10 mouse cellular contexts compared by ENCODE assay signal in genomic region chr17:48096321-48096720, GRCm38 (mm10). TPM values are rescaled to one million over a fixed set of nuclear protein-coding genes. Genes with fewer than 3 reads are reported as not detected.
A peak's percentile ranks its signal among the peaks of the same experiment; 100 is the strongest.
DNase-seq lines count a peak whose midpoint lies in the region; ATAC-seq and TF ChIP-seq lines count a peak whose summit lies in the region.
"Had no signal": no experiment of that assay in that cellular context is flagged by ENCODE, and none has a peak within 500 bp of the region (broad histone marks: within the 10 kb centered on the region; RNA-seq: fewer than 3 reads in every experiment).

No protein-coding gene starts in this region.

- ATAC-seq in heart, embryonic 15.5 days (replicated peaks; ENCODE audit: insufficient number of reproducible peaks, insufficient read depth, low FRiP score, low read depth) = no peak
- no peak for ATAC-seq in midbrain, embryonic 12.5 days (ENCODE audit: low FRiP score, low read depth)
- no peak for ATAC-seq in midbrain, embryonic 15.5 days (replicated peaks)
- no peak for ATAC-seq in forebrain, postnatal 0 days
- no peak for ATAC-seq in stomach, embryonic 16.5 days (ENCODE audit: insufficient read depth, low FRiP score)
- no peak for ATAC-seq in megakaryocyte, adult 5-6 weeks (ENCODE audit: poor library complexity, severe bottlenecking)

- DNase-seq in heart, adult 8-10 months (ENCODE audit: low spot score) = no peak
- no peak for DNase-seq in forebrain, postnatal 0 days
- no peak for DNase-seq in frontal cortex, postnatal 14 days (ENCODE audit: low spot score in 2 of 2)
- DNase-seq: layer of hippocampus, adult 9-11 months had no signal

- no peaks in the 10 kb centered on the region for H3K36me3 ChIP-seq in heart, embryonic 15.5 days
- H3K36me3 ChIP-seq in midbrain, embryonic 12.5 days = no peaks in the 10 kb centered on the region
- no peaks in the 10 kb centered on the region for H3K36me3 ChIP-seq in midbrain, embryonic 15.5 days (replicated peaks)
- H3K36me3 ChIP-seq in forebrain, postnatal 0 days (ENCODE audit: insufficient read depth) = no peaks in the 10 kb centered on the region
- no peaks in the 10 kb centered on the region for H3K36me3 ChIP-seq in stomach, embryonic 16.5 days (ENCODE audit: control insufficient read depth, insufficient read depth, low read length)

- H3K27ac ChIP-seq in heart, embryonic 15.5 days = no peak overlapping the region
- no peak overlapping the region for H3K27ac ChIP-seq in midbrain, embryonic 12.5 days (replicated peaks)
- no peak overlapping the region for H3K27ac ChIP-seq in midbrain, embryonic 15.5 days
- H3K27ac ChIP-seq in forebrain, postnatal 0 days (ENCODE audit: low read depth, low read length) = no peak overlapping the region
- no peak overlapping the region for H3K27ac ChIP-seq in stomach, embryonic 16.5 days (ENCODE audit: low read length)

- H3K4me3 ChIP-seq in heart, embryonic 15.5 days = peak overlapping the region; percentile 46
- H3K4me3 ChIP-seq in midbrain, embryonic 12.5 days = peak overlapping the region; percentile 5; the same call in 1 of the 2 replicates
- H3K4me3 ChIP-seq in midbrain, embryonic 15.5 days = no peak overlapping the region
- no peak overlapping the region for H3K4me3 ChIP-seq in forebrain, postnatal 0 days (ENCODE audit: low read depth, low read length)
- H3K4me3 ChIP-seq in stomach, embryonic 16.5 days (replicated peaks; ENCODE audit: low read length) = peak overlapping the region; percentile 6; the same call in 1 of the 2 replicates

- peak overlapping the region; percentile 86; the same call in 1 of the 2 replicates for H3K4me2 ChIP-seq in heart, embryonic 15.5 days
- peak overlapping the region; percentile 55 for H3K4me2 ChIP-seq in midbrain, embryonic 12.5 days (replicated peaks)
- H3K4me2 ChIP-seq in midbrain, embryonic 15.5 days = no peak overlapping the region; the same call in 1 of the 2 replicates
- 0 out of 2 replicates have a peak overlapping the region, but pooled peaks have one; percentile 41 for H3K4me2 ChIP-seq in forebrain, postnatal 0 days (ENCODE audit: low read depth)
- peak overlapping the region; percentile 10; the same call in 1 of the 2 replicates for H3K4me2 ChIP-seq in stomach, embryonic 16.5 days (ENCODE audit: low read depth, low read length)

- no peak overlapping the region for H3K9ac ChIP-seq in heart, embryonic 15.5 days
- H3K9ac ChIP-seq in midbrain, embryonic 12.5 days (replicated peaks) = no peak overlapping the region
- H3K9ac ChIP-seq in midbrain, embryonic 15.5 days = no peak overlapping the region
- H3K9ac ChIP-seq in forebrain, postnatal 0 days = no peak overlapping the region
- H3K9ac ChIP-seq in stomach, embryonic 16.5 days (ENCODE audit: low read length) = no peak overlapping the region

- no peak for TF ChIP-seq CTCF in forebrain, postnatal 0 days (IDR thresholded peaks at IDR 0.05; ENCODE audit: low read depth)

- no peaks in the 10 kb centered on the region for H3K9me3 ChIP-seq in heart, embryonic 15.5 days (replicated peaks)
- 0 out of 2 replicates have a peak, but pooled peaks cover 4% of the 10 kb centered on the region for H3K9me3 ChIP-seq in midbrain, embryonic 12.5 days
- no peaks in the 10 kb centered on the region for H3K9me3 ChIP-seq in midbrain, embryonic 15.5 days
- 0 out of 2 replicates have a peak, but pooled peaks cover 3% of the 10 kb centered on the region for H3K9me3 ChIP-seq in forebrain, postnatal 0 days (ENCODE audit: low read length)
- 0 out of 2 replicates have a peak, but pooled peaks cover 3% of the 10 kb centered on the region for H3K9me3 ChIP-seq in stomach, embryonic 16.5 days (replicated peaks; ENCODE audit: control insufficient read depth, low read length)

- peaks cover 69% of the 10 kb centered on the region for H3K27me3 ChIP-seq in heart, embryonic 15.5 days
- peaks cover 71% of the 10 kb centered on the region for H3K27me3 ChIP-seq in midbrain, embryonic 12.5 days
- H3K27me3 ChIP-seq in midbrain, embryonic 15.5 days (replicated peaks) = peaks cover 63% of the 10 kb centered on the region
- H3K27me3 ChIP-seq in forebrain, postnatal 0 days (ENCODE audit: insufficient read depth, low read length) = peaks cover 50% of the 10 kb centered on the region
- peaks cover 56% of the 10 kb centered on the region for H3K27me3 ChIP-seq in stomach, embryonic 16.5 days (ENCODE audit: control insufficient read depth, insufficient read depth, low read length)

- 11% methylated on average over 17 of the region's 17 CpGs for WGBS in heart, embryonic 15.5 days
- WGBS in midbrain, embryonic 12.5 days = 5% methylated on average over 17 of the region's 17 CpGs
- WGBS in midbrain, embryonic 15.5 days = 6% methylated on average over 17 of the region's 17 CpGs
- WGBS in forebrain, postnatal 0 days = 6% methylated on average over 17 of the region's 17 CpGs
- 19% methylated on average over 17 of the region's 17 CpGs for WGBS in stomach, embryonic 16.5 days

- peaks cover 43% of the 10 kb centered on the region for H3K4me1 ChIP-seq in heart, embryonic 15.5 days (replicated peaks)
- peaks cover 51% of the 10 kb centered on the region for H3K4me1 ChIP-seq in midbrain, embryonic 12.5 days
- H3K4me1 ChIP-seq in midbrain, embryonic 15.5 days = peaks cover 41% of the 10 kb centered on the region
- peaks cover 20% of the 10 kb centered on the region for H3K4me1 ChIP-seq in forebrain, postnatal 0 days (ENCODE audit: insufficient read depth)
- H3K4me1 ChIP-seq in stomach, embryonic 16.5 days (ENCODE audit: control insufficient read depth, insufficient read depth, low read length) = peaks cover 28% of the 10 kb centered on the region

RNA-seq across cellular contexts. Expression of gene 1700067P10Rik, which starts 7.2 kb away (rescaled TPM):
- polyA plus RNA-seq in heart, embryonic 15.5 days (2015; fragmentation: Nextera tagmentation; extraction: Ambion mirVana) = not detected in 2 replicates
- not detected for total RNA-seq in heart, adult 8-10 months (2022)
- polyA plus RNA-seq in midbrain, embryonic 12.5 days (2016; fragmentation: Nextera tagmentation; extraction: Ambion mirVana) = not detected in 2 replicates
- 0.22 TPM in 1 of 2 replicates, not detected in the other for polyA plus RNA-seq in midbrain, embryonic 15.5 days (2015; fragmentation: Nextera tagmentation; extraction: Ambion mirVana)
- not detected in 2 replicates for total RNA-seq in forebrain, postnatal 0 days (2014; rRNA removed)
- not detected in 2 replicates for polyA plus RNA-seq in forebrain, postnatal 0 days (2015; fragmentation: Nextera tagmentation; extraction: Ambion mirVana)
- not detected in 2 replicates for polyA plus RNA-seq in stomach, embryonic 16.5 days (2015; fragmentation: Nextera tagmentation; extraction: Ambion mirVana)
- not detected in 2 replicates for total RNA-seq in megakaryocyte, adult 5-6 weeks (2015)
- not detected in 2 replicates for total RNA-seq in megakaryocyte, adult 5-6 weeks (2017)
- total RNA-seq: gastrocnemius, adult 18-20 months had no signal

RNA-seq across cellular contexts. Expression of gene 9830107B12Rik, which starts 49.7 kb away (rescaled TPM):
- polyA plus RNA-seq in heart, embryonic 15.5 days (2015; fragmentation: Nextera tagmentation; extraction: Ambion mirVana) = not detected in 2 replicates
- not detected for total RNA-seq in heart, adult 8-10 months (2022)
- 0.09 TPM in 1 of 2 replicates, not detected in the other for polyA plus RNA-seq in midbrain, embryonic 12.5 days (2016; fragmentation: Nextera tagmentation; extraction: Ambion mirVana)
- polyA plus RNA-seq in midbrain, embryonic 15.5 days (2015; fragmentation: Nextera tagmentation; extraction: Ambion mirVana) = not detected in 2 replicates
- total RNA-seq in forebrain, postnatal 0 days (2014; rRNA removed) = not detected in 2 replicates
- not detected in 2 replicates for polyA plus RNA-seq in forebrain, postnatal 0 days (2015; fragmentation: Nextera tagmentation; extraction: Ambion mirVana)
- polyA plus RNA-seq in stomach, embryonic 16.5 days (2015; fragmentation: Nextera tagmentation; extraction: Ambion mirVana) = 0.15 and 0.26 TPM in 2 replicates
- total RNA-seq in megakaryocyte, adult 5-6 weeks (2015) = 9.9 and 12.1 TPM in 2 replicates
- total RNA-seq in megakaryocyte, adult 5-6 weeks (2017) = 19.1 and 19.9 TPM in 2 replicates
- total RNA-seq: gastrocnemius, adult 18-20 months had no signal

RNA-seq across cellular contexts. Expression of gene 1700122O11Rik, which starts 58.2 kb away (rescaled TPM):
- polyA plus RNA-seq in heart, embryonic 15.5 days (2015; fragmentation: Nextera tagmentation; extraction: Ambion mirVana) = not detected in 2 replicates
- not detected for total RNA-seq in heart, adult 8-10 months (2022)
- not detected in 2 replicates for polyA plus RNA-seq in midbrain, embryonic 12.5 days (2016; fragmentation: Nextera tagmentation; extraction: Ambion mirVana)
- not detected in 2 replicates for polyA plus RNA-seq in midbrain, embryonic 15.5 days (2015; fragmentation: Nextera tagmentation; extraction: Ambion mirVana)
- not detected in 2 replicates for total RNA-seq in forebrain, postnatal 0 days (2014; rRNA removed)
- not detected in 2 replicates for polyA plus RNA-seq in forebrain, postnatal 0 days (2015; fragmentation: Nextera tagmentation; extraction: Ambion mirVana)
- polyA plus RNA-seq in stomach, embryonic 16.5 days (2015; fragmentation: Nextera tagmentation; extraction: Ambion mirVana) = not detected in 2 replicates
- total RNA-seq in megakaryocyte, adult 5-6 weeks (2015) = not detected in 2 replicates
- not detected in 2 replicates for total RNA-seq in megakaryocyte, adult 5-6 weeks (2017)
- total RNA-seq: gastrocnemius, adult 18-20 months had no signal

Comparison
In these comparisons a context has a peak if more than half of its experiments do, and no peak if none do; other contexts are left out.
1. H3K4me3 ChIP-seq: peak in heart, embryonic 15.5 days (single experiment), midbrain, embryonic 12.5 days (single experiment) and stomach, embryonic 16.5 days (single experiment); none in midbrain, embryonic 15.5 days (single experiment) and forebrain, postnatal 0 days (single experiment).